Mouse (Mus musculus) stomach, embryonic 15.5 days (tissue): ENCODE measurements at regions not wholly inside any gene's neighbourhood (a gene's known extent, or its start where the extent isn't known, plus 50 kb on each side); places are given as distances from the start of the nearest gene placed in this dataset.

Source experiments
- ATAC-seq: fragments of 200-750 bp; cut with Nextera tagmentation; 2 replicates; pipeline ENCODE4 v1.8.0; 2017; ENCODE audit warnings: low read depth, moderate number of reproducible peaks, moderate TSS enrichment; ENCODE audit not compliant: insufficient read depth, low FRiP score
- H3K27ac ChIP-seq: fragments of 300-500 bp; sonication (generic); 2 replicates; pipeline ENCODE4 v1.5.1; 2015; ENCODE audit warnings: mild to moderate bottlenecking, inconsistent platforms
- H3K27me3 ChIP-seq: fragments of 300-500 bp; sonication (generic); replicated peaks from 2 replicates; pipeline ENCODE4 v1.6.1; 2015; ENCODE audit warnings: inconsistent platforms
- H3K36me3 ChIP-seq: fragments of 300-500 bp; sonication (generic); 2 replicates; pipeline ENCODE4 v1.6.1; 2015; ENCODE audit warnings: inconsistent platforms
- H3K4me1 ChIP-seq: fragments of 300-500 bp; sonication (generic); 2 replicates; pipeline ENCODE4 v1.6.1; 2015; ENCODE audit warnings: inconsistent platforms
- H3K4me2 ChIP-seq: fragments of 300-500 bp; sonication (generic); 2 replicates; pipeline ENCODE4 v1.6.1; 2015; ENCODE audit warnings: mild to moderate bottlenecking, inconsistent platforms
- H3K4me3 ChIP-seq: fragments of 300-500 bp; sonication (generic); replicated peaks from 2 replicates; pipeline ENCODE4 v1.5.1; 2015; ENCODE audit warnings: inconsistent platforms
- H3K9ac ChIP-seq: fragments of 300-500 bp; sonication (generic); 2 replicates; pipeline ENCODE4 v1.6.1; 2015; ENCODE audit warnings: inconsistent platforms
- H3K9me3 ChIP-seq: fragments of 300-500 bp; sonication (generic); 2 replicates; pipeline ENCODE4 v1.6.1; 2016; ENCODE audit warnings: inconsistent platforms
- WGBS: fragments of 180-500 bp; shearing (Covaris S2); methylation state at CpG from one replicate; pipeline ENCODE4 v1.1.7; 2015; 5-methylcytosine and 5-hydroxymethylcytosine counted together

GRCm38 (mm10) chr4:93746326-93746725, 411.0 kb upstream of the Tusc1 start:
- Histone ChIP-seq H3K9me3 (no peaks in the 10 kb centered on the region), H3K27me3 (no peaks in the 10 kb centered on the region), H3K9ac (no peak overlapping the region), H3K4me1 (no peaks in the 10 kb centered on the region), H3K4me3 (no peak overlapping the region), H3K4me2 (no peak overlapping the region), H3K27ac (no peak overlapping the region), H3K36me3 (no peaks in the 10 kb centered on the region)
- 39% methylated on average over 2 of the region's 2 CpGs for WGBS
- no peak for ATAC-seq

DNA sequence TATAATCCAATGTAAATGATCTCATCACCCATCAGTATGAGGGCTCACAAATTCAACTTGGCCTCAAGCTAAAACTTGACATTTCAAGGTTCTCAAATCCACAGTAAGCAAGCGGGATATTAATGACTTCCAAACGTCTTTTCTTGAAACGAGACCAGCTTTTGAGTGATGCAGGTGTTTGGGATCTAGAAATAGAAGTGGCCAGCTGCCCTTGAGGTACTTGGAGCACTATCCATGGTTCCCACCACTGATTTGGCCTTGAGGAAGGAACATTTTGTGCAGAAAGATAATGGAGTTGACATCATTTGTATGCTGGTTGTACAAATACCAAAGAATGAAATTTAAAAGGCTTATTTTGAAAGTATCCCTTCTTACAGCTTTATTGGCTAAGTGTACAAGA, 378.4 kb upstream of the Tusc1 start:
- Histone ChIP-seq H3K4me2 (no peak overlapping the region), H3K4me3 (no peak overlapping the region), H3K9me3 (no peaks in the 10 kb centered on the region), H3K36me3 (no peaks in the 10 kb centered on the region), H3K27ac (no peak overlapping the region), H3K4me1 (no peaks in the 10 kb centered on the region), H3K9ac (no peak overlapping the region), H3K27me3 (no peaks in the 10 kb centered on the region)
- ATAC-seq: no peak
- WGBS: 61% methylated on average over 3 of the region's 3 CpGs

GRCm38 (mm10) chr4:93676403-93677039, 341.2 kb upstream of the Tusc1 start:
- 76% methylated on average over 8 of the region's 8 CpGs for WGBS
- ATAC-seq: no peak
- no peak overlapping the region for H3K27ac ChIP-seq
- no peaks in the 10 kb centered on the region for H3K36me3 ChIP-seq
- no peaks in the 10 kb centered on the region for H3K9me3 ChIP-seq
- no peak overlapping the region for H3K4me2 ChIP-seq
- no peak overlapping the region for H3K9ac ChIP-seq
- H3K27me3 ChIP-seq: no peaks in the 10 kb centered on the region
- H3K4me3 ChIP-seq: no peak overlapping the region
- H3K4me1 ChIP-seq: no peaks in the 10 kb centered on the region

DNA sequence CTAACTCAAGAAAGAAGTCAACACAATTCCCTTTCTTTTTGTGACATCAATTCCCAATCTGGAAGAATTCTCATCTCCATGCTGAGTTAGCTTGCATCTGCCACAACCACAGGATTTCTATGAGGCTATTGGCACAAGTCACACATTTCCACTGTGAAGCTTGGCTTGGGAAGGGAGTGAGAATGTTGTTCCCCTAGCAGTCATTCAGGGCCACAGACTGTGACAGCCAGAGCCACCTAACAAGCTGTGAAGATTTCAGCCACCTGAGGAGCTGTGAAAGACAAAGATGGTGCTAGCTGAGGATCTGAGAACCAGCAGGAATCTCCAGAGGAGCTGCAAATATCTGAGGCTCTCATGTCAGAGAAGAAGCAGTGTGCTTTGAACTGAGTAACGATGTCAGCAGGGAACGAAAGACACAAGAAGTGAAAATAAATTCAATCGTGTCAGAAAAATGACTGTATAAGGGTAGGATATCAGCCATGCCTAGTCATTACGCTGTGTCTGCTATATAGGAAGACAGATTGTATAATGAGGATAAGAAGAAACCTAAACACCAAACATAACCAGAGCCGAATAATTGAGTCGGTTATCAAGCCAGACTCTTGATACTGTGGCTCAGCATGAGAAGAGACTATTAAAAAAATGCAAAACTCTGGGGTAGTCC, 340.6 kb upstream of the Tusc1 start:
- H3K36me3 ChIP-seq: no peaks in the 10 kb centered on the region
- H3K9ac ChIP-seq: no peak overlapping the region
- no peaks in the 10 kb centered on the region for H3K9me3 ChIP-seq
- H3K4me2 ChIP-seq: no peak overlapping the region
- ATAC-seq: no peak
- H3K27ac ChIP-seq: no peak overlapping the region
- no peaks in the 10 kb centered on the region for H3K4me1 ChIP-seq
- WGBS: 73% methylated on average over 6 of the region's 6 CpGs
- H3K27me3 ChIP-seq: no peaks in the 10 kb centered on the region
- H3K4me3 ChIP-seq: no peak overlapping the region

DNA sequence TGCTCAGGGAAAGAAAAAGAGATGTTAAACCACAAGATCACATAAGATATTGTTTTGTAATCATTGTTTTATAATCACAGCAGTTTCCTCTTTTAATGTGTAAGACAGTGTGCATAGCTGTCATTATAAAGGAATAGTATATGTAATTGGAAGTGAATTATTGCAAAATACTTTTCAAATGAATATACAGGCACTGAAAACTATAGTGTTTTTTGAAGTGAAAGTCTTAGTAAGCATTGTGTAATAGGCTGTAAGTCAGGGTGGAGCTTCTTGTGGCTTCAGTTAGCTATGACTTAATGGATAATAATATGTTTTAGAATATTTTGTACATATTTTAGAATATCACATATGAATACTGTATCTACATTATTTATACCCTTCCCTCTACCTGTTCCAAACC, 333.7 kb upstream of the Tusc1 start:
- H3K9ac ChIP-seq: no peak overlapping the region
- no peak overlapping the region for H3K4me3 ChIP-seq
- no peaks in the 10 kb centered on the region for H3K4me1 ChIP-seq
- H3K27ac ChIP-seq: no peak overlapping the region
- H3K27me3 ChIP-seq: no peaks in the 10 kb centered on the region
- H3K36me3 ChIP-seq: no peaks in the 10 kb centered on the region
- no peaks in the 10 kb centered on the region for H3K9me3 ChIP-seq
- ATAC-seq: no peak
- H3K4me2 ChIP-seq: no peak overlapping the region

- H3K4me1 ChIP-seq: no peaks in the 10 kb centered on the region
- no peaks in the 10 kb centered on the region for H3K9me3 ChIP-seq
- ATAC-seq: no peak
- H3K27ac ChIP-seq: no peak overlapping the region
- H3K27me3 ChIP-seq: no peaks in the 10 kb centered on the region
- H3K4me2 ChIP-seq: no peak overlapping the region
- no peak overlapping the region for H3K9ac ChIP-seq
- WGBS: 73% methylated on average over 1 of the region's 1 CpGs
- H3K4me3 ChIP-seq: no peak overlapping the region
- no peaks in the 10 kb centered on the region for H3K36me3 ChIP-seq
Observed at GRCm38 (mm10) chr4:93664293-93664692, 329.0 kb upstream of the Tusc1 start.

DNA sequence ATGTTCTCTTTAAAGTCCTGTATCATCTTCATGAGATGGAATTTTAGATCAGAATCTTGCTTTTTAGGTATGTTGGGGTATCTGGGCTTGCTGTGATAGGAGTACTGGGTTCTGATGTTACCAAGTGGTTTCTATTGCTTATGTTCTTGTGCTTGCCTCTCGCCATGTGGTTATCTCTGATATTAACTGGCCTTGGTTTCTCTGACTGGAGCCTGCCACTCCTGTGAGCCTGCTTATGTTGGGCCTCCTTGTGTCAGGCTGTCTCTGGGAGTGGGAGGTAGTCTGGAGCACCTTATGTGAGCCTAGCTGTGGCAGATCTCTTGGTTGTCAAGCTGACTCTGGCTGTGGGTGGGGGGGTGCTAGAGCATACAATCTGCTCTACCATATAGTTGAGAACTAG, 302.9 kb upstream of the Tusc1 start:
- Histone ChIP-seq H3K27ac (no peak overlapping the region), H3K4me2 (no peak overlapping the region), H3K4me3 (no peak overlapping the region), H3K27me3 (no peaks in the 10 kb centered on the region), H3K36me3 (no peaks in the 10 kb centered on the region), H3K9ac (no peak overlapping the region), H3K4me1 (no peaks in the 10 kb centered on the region), H3K9me3 (no peaks in the 10 kb centered on the region)
- WGBS: 100% methylated on average over 1 of the region's 1 CpGs
- ATAC-seq: no peak

DNA sequence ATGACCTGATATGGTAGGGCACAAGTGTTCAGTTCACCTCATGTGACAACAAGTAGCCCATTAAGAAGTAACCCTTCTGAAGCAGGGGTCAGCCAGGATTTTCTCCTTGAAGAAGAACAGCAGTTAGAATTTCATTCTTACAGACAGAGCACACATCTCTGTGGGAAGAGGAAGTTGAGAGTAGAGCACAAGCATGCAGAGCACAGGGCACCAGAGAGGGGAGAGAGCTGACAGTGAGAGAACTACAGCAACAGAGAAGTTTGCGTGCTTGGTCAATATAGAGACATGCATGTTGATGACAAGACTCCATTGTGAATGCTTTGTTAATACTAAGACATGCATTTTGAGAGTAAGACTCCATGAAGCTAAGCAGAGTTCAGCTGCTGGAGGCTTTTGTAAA, 263.2 kb upstream of the Tusc1 start:
- 84% methylated on average over 1 of the region's 1 CpGs for WGBS
- H3K4me2 ChIP-seq: no peak overlapping the region

GRCm38 (mm10) chr4:93584328-93584727, 249.0 kb upstream of the Tusc1 start:
- H3K36me3 ChIP-seq: no peaks in the 10 kb centered on the region
- no peak for ATAC-seq
- WGBS: 87% methylated on average over 1 of the region's 1 CpGs
- H3K27ac ChIP-seq: no peak overlapping the region
- no peaks in the 10 kb centered on the region for H3K27me3 ChIP-seq
- no peaks in the 10 kb centered on the region for H3K9me3 ChIP-seq
- H3K9ac ChIP-seq: no peak overlapping the region
- H3K4me2 ChIP-seq: no peak overlapping the region
- no peak overlapping the region for H3K4me3 ChIP-seq
- no peaks in the 10 kb centered on the region for H3K4me1 ChIP-seq

More for the DNA sequence above, 263.2 kb upstream of the Tusc1 start:
- no peaks in the 10 kb centered on the region for H3K4me1 ChIP-seq
- H3K27ac ChIP-seq: no peak overlapping the region
- H3K9me3 ChIP-seq: no peaks in the 10 kb centered on the region
- no peak for ATAC-seq
- H3K9ac ChIP-seq: no peak overlapping the region
- no peaks in the 10 kb centered on the region for H3K27me3 ChIP-seq
- H3K36me3 ChIP-seq: no peaks in the 10 kb centered on the region
- no peak overlapping the region for H3K4me3 ChIP-seq

DNA sequence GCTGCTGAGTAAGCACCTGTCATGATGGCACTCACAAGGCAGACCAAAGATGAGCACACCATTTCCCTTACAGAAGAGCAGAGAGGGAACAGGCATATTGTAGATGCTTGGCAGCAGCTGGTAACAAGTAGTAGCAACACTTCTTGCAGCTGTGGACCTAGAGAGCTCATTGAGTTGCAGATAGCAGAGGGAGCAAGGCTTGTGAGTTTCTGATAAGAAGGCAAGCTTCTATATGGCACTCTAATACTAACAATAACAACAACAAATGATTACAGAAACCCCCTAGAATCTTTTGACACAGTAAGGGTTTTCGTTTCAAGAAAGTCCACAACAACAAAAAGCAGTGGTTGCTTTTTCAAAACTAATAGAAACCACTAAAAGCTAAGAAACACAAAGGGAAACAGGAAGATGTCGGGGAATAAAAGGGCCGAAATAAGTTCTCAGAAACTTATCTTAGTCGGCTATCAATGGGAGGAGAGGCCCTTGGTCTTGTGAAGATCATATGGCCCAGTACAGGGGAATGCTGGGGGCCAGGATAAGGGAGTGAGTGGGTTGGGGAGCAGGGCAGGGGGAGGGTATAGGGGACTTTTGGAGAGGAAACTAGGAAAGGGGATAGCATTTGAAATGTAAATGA, 248.5 kb upstream of the Tusc1 start:
- peak; percentile 93 for ATAC-seq
- Histone ChIP-seq H3K4me1 (no peaks in the 10 kb centered on the region), H3K9me3 (no peaks in the 10 kb centered on the region), H3K9ac (no peak overlapping the region), H3K4me2 (no peak overlapping the region), H3K4me3 (no peak overlapping the region), H3K36me3 (no peaks in the 10 kb centered on the region), H3K27ac (no peak overlapping the region), H3K27me3 (no peaks in the 10 kb centered on the region)
- WGBS: 70% methylated on average over 4 of the region's 4 CpGs

GRCm38 (mm10) chr4:93579343-93579742, 244.0 kb upstream of the Tusc1 start:
- Histone ChIP-seq H3K4me1 (no peaks in the 10 kb centered on the region), H3K27ac (no peak overlapping the region), H3K27me3 (no peaks in the 10 kb centered on the region), H3K9me3 (no peaks in the 10 kb centered on the region), H3K4me2 (no peak overlapping the region), H3K9ac (no peak overlapping the region), H3K36me3 (no peaks in the 10 kb centered on the region), H3K4me3 (no peak overlapping the region)
- WGBS: 86% methylated on average over 5 of the region's 5 CpGs
- no peak for ATAC-seq

- 68% methylated on average over 5 of the region's 5 CpGs for WGBS
- Histone ChIP-seq H3K4me1 (no peaks in the 10 kb centered on the region), H3K4me3 (no peak overlapping the region), H3K27me3 (no peaks in the 10 kb centered on the region), H3K9ac (no peak overlapping the region), H3K36me3 (no peaks in the 10 kb centered on the region), H3K27ac (no peak overlapping the region), H3K4me2 (no peak overlapping the region), H3K9me3 (no peaks in the 10 kb centered on the region)
- ATAC-seq: no peak
Observed at GRCm38 (mm10) chr4:93567487-93568259, 232.4 kb upstream of the Tusc1 start.
